Mouse (Mus musculus) cortical plate, adult 2 months (tissue): Measurements from ENCODE around the gene Plekha8.

Experiments used
- CTCF ChIP-seq: fragments of 200-500 bp; IDR thresholded peaks from 2 replicates; pipeline ENCODE4 v1.5.1; 2011; ENCODE audit warnings: mild to moderate bottlenecking, control low read depth, low read length; ENCODE audit not compliant: insufficient read depth; ENCODE audit errors: extremely low read depth
- POLR2A ChIP-seq: fragments of 200-500 bp; IDR thresholded peaks from 2 replicates; pipeline ENCODE4 v1.6.1; 2011; ENCODE audit warnings: mild to moderate bottlenecking, low read length, control low read depth; ENCODE audit not compliant: insufficient read depth; ENCODE audit errors: extremely low read depth

DNA sequence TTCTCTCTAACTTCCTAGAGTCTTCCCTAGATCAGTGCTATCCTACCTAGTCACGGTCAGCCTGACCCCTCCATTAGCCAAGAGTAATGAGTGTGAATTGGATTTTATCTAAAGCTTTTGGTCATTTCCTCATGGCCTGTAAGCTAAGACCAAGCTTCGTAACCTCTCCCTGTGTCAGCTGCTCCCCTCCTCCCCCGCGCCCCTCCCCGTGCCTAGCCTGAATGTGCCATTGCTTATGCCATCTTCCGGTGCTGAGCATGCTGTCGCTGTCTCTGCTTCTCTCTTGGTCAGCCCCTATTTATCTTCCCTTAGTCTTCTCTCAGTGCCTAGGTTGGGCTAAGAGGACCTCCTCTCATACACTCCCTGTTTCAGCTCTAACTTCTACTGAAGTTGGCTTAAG, 24.6 kb downstream of the Plekha8 start:
- TF ChIP-seq CTCF (no peak), POLR2A (no peak)
